Mouse (Mus musculus) adrenal gland, adult 18-20 months (tissue): ENCODE data around the gene Gm11444. TPM values are rescaled to one million over a fixed set of nuclear protein-coding genes. Genes with fewer than 3 reads are reported as not detected.
A peak's percentile ranks its signal among the peaks of the same experiment; 100 is the strongest.

Experiments used
- DNase-seq, 2 experiments: peaks; one replicate each; pipeline ENCODE4 v3.0.0; 2021 to 2022; ENCODE audit warnings: low spot score in 2 of 2
- total RNA-seq, 2 experiments: library from RNA; stranded (reverse); gene quantifications; 1 replicate in 1 of 2; 2 replicates in 1 of 2; pipeline ENCODE4 v1.2.3; 2021

Gm11444 gene
- total RNA-seq, 2 experiments from 2014 or later, result not detected

GRCm38 (mm10) chr11:85864363-85864762 is 14.2 kb upstream of the Gm11444 start:
- DNase-seq, result no peak

GRCm38 (mm10) chr11:85857997-85858698 is 8.0 kb upstream of the Gm11444 start:
- DNase-seq, result no peak

GRCm38 (mm10) chr11:85850758-85851157 is 625 bp upstream of the Gm11444 start:
- no peak for DNase-seq

DNA sequence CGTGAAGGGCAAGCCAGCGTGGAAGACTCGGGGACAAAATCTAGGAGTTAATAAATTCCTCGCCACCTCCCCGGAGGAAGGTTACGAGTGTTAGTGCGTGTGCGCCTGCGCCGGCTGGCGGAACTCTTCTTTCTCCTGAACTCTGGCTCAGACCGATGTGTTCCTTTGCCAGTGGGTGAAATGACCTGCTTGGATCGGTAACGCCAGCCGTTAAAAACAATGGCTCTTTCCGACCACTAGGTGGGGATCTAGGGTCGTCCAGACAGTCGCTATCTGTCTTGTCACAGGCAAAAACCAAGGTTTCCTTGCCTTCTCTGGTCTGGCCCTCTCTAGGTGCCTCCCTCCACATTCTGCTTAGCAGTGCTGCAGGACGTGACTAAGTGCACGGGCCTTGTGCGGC is 1.1 kb downstream of the Gm11444 start:
- DNase-seq, result peak in 1 of 2 experiments; percentile 60

- no peak for DNase-seq
These were observed 3.6 kb downstream of the Gm11444 start for GRCm38 (mm10) chr11:85846509-85846908.

GRCm38 (mm10) chr11:85845921-85846320 is 4.2 kb downstream of the Gm11444 start:
- no peak for DNase-seq

DNA sequence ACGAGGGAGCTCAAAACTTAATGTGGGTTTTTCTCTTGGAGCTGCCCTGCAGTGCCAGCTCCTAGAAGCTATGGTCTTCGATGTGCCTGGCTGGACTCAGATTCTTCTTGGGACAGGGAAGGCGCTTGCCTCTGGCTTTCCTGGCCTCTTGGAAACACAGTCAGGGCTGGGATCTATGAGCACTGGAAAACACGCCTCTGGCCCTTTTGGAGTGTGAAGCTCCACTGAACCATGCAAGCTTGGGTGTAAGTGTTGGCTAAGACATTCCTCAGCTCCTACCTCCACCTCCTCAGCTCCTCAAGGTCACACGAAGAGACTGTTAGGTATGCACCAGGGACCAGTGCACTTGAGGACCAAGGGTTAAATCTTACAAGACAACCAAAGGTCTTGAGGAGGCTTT is 5.2 kb downstream of the Gm11444 start:
- no peak for DNase-seq

DNA sequence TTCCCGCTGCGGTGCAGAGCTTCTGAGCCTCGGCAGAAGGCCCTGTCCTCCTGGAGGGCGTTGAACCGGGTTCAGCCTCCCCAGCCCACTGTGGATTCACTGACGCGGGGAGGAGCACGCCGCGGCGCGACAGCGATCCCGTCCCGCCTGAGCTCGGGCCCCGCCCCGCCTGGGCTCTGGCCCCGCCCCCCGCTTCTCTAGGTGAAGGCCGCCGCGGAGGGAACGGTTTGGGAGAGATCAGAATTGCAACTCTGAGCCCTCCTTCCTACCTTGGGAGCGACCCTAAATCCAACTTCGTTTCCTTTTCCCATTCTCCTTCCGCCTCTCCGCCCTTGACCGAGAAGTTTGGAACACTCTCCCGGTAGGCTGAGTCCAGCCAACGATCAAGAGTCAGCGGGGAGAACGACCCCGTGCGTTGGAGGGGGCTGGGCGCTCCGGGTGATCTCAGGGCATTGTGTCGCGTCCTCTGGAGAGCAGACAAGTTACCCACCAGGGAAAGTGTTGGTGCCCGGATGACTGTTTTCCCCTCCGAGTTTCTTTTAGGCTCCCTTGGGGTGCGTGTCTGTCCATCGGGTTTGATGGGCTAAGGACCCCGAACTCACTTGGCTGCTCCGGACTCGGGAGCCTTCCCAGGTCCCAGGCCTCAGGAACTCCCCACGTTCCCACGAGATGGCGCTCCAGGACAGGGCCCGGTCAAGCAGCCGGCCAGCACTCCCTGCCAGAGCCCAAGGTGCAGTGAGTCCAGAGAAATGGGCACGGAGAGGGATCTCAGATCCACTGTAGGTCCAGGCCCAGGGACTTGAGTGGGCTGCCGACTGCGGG is 5.8 kb downstream of the Gm11444 start:
- DNase-seq, result peak; percentile 94 to 95

GRCm38 (mm10) chr11:85843347-85843692 is 6.8 kb downstream of the Gm11444 start:
- peak; percentile 77 to 79 for DNase-seq

DNA sequence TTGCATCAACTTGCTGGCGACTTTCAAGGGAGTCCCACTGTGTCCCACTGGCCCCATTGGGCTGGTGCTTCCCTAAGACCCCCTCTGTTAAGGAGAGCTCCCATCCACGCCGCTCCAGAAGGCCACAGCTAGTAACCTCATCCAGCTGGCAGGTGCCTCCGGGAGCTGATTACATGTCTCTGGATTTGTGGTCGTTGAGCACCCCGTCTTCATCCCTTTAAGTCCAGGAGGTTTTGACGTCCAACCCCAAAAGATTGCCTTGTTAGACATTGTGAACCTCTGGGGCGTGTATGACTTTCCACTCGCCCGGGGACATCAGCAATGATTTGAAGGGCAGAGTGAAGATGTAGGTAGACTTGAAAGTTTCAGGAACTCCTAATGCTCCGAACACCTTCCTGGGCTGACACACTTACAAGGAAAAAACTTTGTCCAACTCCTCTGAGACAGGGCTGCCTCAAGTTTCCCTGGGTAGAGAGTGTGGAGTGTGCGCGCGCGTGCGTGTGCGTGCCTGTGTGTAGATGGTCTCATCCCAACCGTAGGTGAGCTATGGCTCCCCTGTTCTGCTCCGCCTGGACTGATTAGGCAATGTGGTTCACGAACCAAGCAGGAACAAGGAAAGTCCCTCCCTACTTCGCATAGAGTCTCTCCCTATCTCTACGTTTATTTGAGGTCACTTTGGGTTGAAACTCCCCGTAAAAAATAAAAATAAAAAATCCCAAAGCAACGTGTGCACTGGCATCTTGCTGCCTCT is 7.4 kb downstream of the Gm11444 start:
- DNase-seq, result peak in 1 of 2 experiments; percentile 23

DNA sequence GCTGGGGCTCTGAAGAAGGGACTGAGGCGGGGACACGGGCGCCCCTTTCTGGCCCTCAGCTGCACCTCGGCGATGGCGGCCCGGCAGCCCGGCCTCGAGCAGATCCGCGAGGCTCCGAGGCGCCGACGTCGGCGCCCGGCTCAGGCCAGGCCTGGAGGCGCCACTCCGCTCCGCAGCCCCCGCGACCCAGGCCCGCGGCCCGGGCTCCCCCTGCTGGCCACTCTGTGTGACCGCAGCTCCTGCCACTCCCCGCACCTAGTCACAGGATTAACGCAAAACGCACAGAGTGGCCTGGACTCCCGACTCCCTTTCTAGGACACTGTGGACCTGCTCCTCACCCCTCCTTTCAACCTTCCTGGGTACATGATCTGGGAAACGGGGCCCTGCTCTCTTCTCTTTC is 8.2 kb downstream of the Gm11444 start:
- peak; percentile 77 to 84 for DNase-seq

- peak in 1 of 2 experiments; percentile 22 for DNase-seq
These were observed 8.9 kb downstream of the Gm11444 start for GRCm38 (mm10) chr11:85841211-85841681.

GRCm38 (mm10) chr11:85840803-85841145 is 9.4 kb downstream of the Gm11444 start:
- DNase-seq, result peak in 1 of 2 experiments; percentile 33

- peak in 1 of 2 experiments; percentile 24 for DNase-seq
These were observed 9.9 kb downstream of the Gm11444 start for GRCm38 (mm10) chr11:85840031-85840802.

DNA sequence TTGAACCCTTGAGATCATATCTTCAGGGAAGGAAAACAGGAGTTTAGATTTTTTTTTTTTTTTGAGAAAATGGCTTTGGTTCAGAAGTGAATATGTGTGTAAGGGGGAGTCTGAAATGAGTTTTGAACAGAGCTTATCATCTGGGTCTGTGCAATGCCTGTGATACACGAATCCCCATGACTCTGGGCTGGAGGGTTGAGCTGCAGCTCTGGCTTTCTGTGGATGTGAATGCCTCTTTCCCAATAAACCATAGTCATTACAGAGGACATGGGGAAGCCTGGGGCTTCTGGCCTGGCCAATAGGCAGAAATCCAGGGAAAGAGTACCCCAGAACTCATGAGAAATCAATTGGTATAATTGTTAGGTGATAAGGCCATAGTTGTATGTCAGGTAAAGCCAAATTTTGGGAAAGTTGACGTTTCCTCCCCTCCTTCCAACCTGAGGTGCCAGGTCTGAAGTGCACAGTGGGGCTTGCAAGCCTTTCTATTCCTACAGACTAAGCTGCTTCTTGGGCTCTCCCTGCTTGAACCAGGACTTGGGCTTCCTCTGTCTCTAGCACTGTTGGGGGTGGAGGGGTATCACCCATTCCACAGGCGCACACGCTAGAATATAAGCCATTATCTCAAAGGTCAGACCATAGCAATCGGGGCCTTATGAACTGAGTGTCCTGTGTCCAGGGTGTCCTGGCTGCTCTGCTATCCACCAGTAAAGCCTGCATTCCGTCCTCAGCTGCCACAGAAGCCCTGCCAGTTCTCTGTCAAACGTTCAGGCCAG is 10.7 kb downstream of the Gm11444 start:
- no peak for DNase-seq

DNA sequence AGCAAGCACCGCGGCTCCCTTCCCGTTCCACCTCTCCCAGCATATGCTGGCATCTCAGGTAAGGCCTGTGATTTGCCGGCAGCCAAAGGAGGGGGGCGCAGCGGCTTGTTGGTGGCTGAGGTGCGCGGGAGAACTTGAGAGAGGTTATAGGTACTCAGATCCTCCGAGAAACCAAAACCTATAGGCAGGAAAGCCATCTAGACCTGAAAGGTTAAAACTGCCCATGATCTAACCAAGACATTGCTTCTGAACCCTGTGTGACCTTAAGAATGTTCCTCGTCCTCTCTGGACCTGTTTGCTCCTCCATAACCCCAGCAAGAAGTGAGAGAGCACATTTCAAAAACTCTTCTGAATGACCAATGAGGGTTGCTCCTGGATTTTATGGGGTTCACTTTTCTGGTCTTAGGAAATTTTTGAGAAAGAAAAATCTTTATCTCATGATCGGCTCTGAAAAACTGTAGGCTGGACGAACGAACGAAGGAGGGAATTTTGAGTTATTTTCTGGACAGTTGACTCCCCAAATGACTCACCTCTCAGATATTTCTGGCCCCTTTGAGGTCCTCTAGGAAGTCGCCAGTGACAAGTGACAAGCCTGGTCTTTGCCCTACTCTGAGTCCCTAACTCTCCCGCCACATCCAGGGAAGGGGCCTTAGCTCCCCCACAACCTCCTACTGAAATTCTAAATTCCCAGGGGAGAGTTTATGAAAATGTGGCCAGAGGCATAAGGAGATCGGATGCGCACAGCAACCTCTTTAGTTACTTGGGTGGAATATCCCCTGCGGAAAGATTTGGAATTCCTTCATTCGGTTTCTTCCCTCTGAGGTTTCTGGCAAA is 11.5 kb downstream of the Gm11444 start:
- no peak for DNase-seq

- DNase-seq, result no peak
These were observed 12.3 kb downstream of the Gm11444 start for GRCm38 (mm10) chr11:85837648-85838423.

- no peak for DNase-seq
These were observed 12.9 kb downstream of the Gm11444 start for GRCm38 (mm10) chr11:85837291-85837647.
